ENCODE assay signal across 8 mouse cellular contexts in the genomic region with DNA sequence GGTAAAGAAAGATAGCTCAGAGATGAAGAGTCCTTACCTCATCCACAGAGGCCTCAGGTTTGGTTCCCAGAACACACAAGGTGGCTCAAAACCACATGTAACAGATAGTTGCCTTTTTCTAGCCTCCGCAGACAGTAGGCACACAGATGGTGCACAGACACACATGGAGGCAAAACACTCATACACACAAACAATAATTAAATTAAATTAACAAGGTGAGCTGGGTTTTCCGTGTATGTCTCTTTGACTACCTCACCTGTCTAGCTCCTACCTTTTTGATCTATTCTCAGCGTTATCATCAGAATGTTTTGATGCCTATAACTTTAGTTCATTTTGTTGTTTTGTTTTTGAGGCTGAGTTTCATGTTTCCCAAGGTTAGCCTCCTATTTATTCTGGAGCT. TPM values are rescaled to one million over a fixed set of nuclear protein-coding genes. Genes with fewer than 3 reads are reported as not detected.
DNase-seq lines count a peak whose midpoint lies in the region; ATAC-seq and TF ChIP-seq lines count a peak whose summit lies in the region.

A gene (minus strand): TSS at position 101 of the 400 bp plus-strand sequence.

- 77% methylated on average over 3 of the region's 3 CpGs for WGBS in limb, embryonic 12.5 days
- 86% methylated on average over 3 of the region's 3 CpGs for WGBS in small intestine, adult 2 months

- no peak within 1 kb of the TSS for H3K9ac ChIP-seq in limb, embryonic 12.5 days (replicated peaks)

- intact Hi-C loops in heart, postnatal 25 days (cut with DNase I) = loop anchor here (10.0 kb wide), 1 partner anchor 601 kb away; no protein-coding TSS in a partner anchor

- H3K9me3 ChIP-seq in limb, embryonic 12.5 days = no peaks in the 10 kb centered on the region

- peaks cover 2% of the 10 kb centered on the region; the same call in 1 of the 2 replicates for H3K4me1 ChIP-seq in testis, adult 2 months (ENCODE audit: control insufficient read depth, insufficient read depth, low read length)
- H3K4me1 ChIP-seq in limb, embryonic 12.5 days (replicated peaks) = no peaks in the 10 kb centered on the region; the same call in 1 of the 2 replicates
- no peaks in the 10 kb centered on the region for H3K4me1 ChIP-seq in small intestine, adult 2 months (ENCODE audit: control insufficient read depth, insufficient read depth, insufficient read length, low read length)

- no peak within 1 kb of the TSS for H3K4me3 ChIP-seq in testis, adult 2 months (ENCODE audit: control insufficient read depth, low read depth, low read length)
- H3K4me3 ChIP-seq in limb, embryonic 12.5 days (replicated peaks) = no peak within 1 kb of the TSS
- no peak within 1 kb of the TSS for H3K4me3 ChIP-seq in small intestine, adult 2 months (ENCODE audit: low read depth, low read length)

- H3K27ac ChIP-seq in testis, adult 2 months (ENCODE audit: control insufficient read depth, insufficient read depth, low read depth, low read length) = no peak within 1 kb of the TSS
- H3K27ac ChIP-seq in limb, embryonic 12.5 days = no peak within 1 kb of the TSS
- H3K27ac ChIP-seq in small intestine, adult 2 months (ENCODE audit: insufficient read depth, low read depth, low read length) = no peak within 1 kb of the TSS

- no peak for DNase-seq in testis, postnatal 14 days (ENCODE audit: low spot score)
- no peak for DNase-seq in heart, postnatal 25 days (ENCODE audit: low spot score)
- DNase-seq in embryo, embryonic 10 days (ENCODE audit: low spot score) = no peak
- DNase-seq in kidney, postnatal 10 days = no peak

- no peaks in the 10 kb centered on the region for H3K27me3 ChIP-seq in testis, adult 2 months (ENCODE audit: control insufficient read depth, insufficient read depth, low read length)
- H3K27me3 ChIP-seq in limb, embryonic 12.5 days = no peaks in the 10 kb centered on the region
- no peaks in the 10 kb centered on the region for H3K27me3 ChIP-seq in small intestine, adult 2 months (ENCODE audit: control insufficient read depth, insufficient read depth, low read length)

- no peaks in the 10 kb centered on the region for H3K36me3 ChIP-seq in testis, adult 2 months (ENCODE audit: control insufficient read depth, insufficient read depth, low read length)
- no peaks in the 10 kb centered on the region for H3K36me3 ChIP-seq in limb, embryonic 12.5 days
- H3K36me3 ChIP-seq in small intestine, adult 2 months (ENCODE audit: control insufficient read depth, insufficient read depth, low read length) = no peaks in the 10 kb centered on the region

- TF ChIP-seq POLR2A in testis, adult 2 months (IDR thresholded peaks at IDR 0.05; ENCODE audit: control insufficient read depth, low read depth, low read length) = no peak
- no peak for TF ChIP-seq POLR2A in small intestine, adult 2 months (IDR thresholded peaks at IDR 0.05; ENCODE audit: low read depth, low read length)

- TF ChIP-seq CTCF in testis, adult 2 months (IDR thresholded peaks at IDR 0.05; ENCODE audit: control insufficient read depth, insufficient read depth, insufficient replicate concordance, low read depth, low read length) = no peak
- no peak for TF ChIP-seq CTCF in small intestine, adult 2 months (IDR thresholded peaks at IDR 0.05; ENCODE audit: extremely low read depth, insufficient read length, insufficient replicate concordance, low read depth, low read length)

- no peak for ATAC-seq in erythroid progenitor cell, adult 5-6 weeks (replicated peaks; ENCODE audit: low FRiP score, poor library complexity, severe bottlenecking)
- no peak for ATAC-seq in limb, embryonic 12.5 days (ENCODE audit: insufficient number of reproducible peaks, insufficient read depth, low FRiP score, low TSS enrichment, low read depth)

- no peak within 1 kb of the TSS for H3K4me2 ChIP-seq in limb, embryonic 12.5 days

RNA-seq across cellular contexts. Expression of the gene that starts here (rescaled TPM):
- 11.2 and 13.2 TPM in 2 replicates for polyA plus RNA-seq in testis, adult 2 months (2012; rRNA removed)
- total RNA-seq in erythroid progenitor cell, adult 5-6 weeks (2015; ENCODE audit: low replicate concordance) = 125 and 176 TPM in 2 replicates
- 27.1 and 35.6 TPM in 2 replicates for total RNA-seq in erythroid progenitor cell, adult 5-6 weeks (2017; ENCODE audit: low replicate concordance)
- total RNA-seq in heart, postnatal 25 days (2021) = 10 to 100 TPM; 24.8 to 30.5 TPM
- 47.8 and 50.4 TPM in 2 replicates for polyA plus RNA-seq in limb, embryonic 12.5 days (2016; fragmentation: Nextera tagmentation; extraction: Ambion mirVana)
- 74.5 and 165 TPM in 2 replicates for polyA plus RNA-seq in small intestine, adult 2 months (2012; rRNA removed)
